Mouse (Mus musculus): Measurements from ENCODE around the gene Tescl. TPM values are rescaled to one million over a fixed set of nuclear protein-coding genes. Genes with fewer than 3 reads are reported as not detected.

Gene Tescl
- total and polyA plus RNA-seq, 3 experiments: not detected

DNA sequence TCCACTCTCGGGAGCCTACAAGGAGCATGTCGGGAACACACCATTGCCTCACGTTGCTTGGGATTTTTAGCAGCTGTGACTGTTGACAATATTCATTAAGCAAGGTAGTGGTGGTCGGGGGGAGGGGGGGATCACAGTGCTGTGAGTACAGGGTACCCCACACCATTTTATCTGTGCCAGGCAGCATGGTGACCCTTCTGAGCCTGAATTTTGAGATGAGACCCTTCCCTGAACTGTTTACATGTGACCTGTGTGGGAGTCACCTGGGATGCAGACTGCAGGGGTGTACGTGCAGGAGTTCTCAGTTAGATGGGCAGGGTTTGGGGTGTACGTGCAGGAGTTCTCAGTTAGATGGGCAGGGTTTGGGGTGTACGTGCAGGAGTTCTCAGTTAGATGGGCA is 37.4 kb downstream of the Tescl start:
- no peaks in the 10 kb centered on the region; a peak in 1 of 4 replicates for H3K36me3 ChIP-seq (ENCODE audit: control insufficient read depth in 1 of 2, insufficient read depth in 2 of 2, low read length in 2 of 2)
- H3K4me1 ChIP-seq (ENCODE audit: control insufficient read depth in 1 of 2, insufficient read depth in 2 of 2, low read length in 2 of 2): no peaks in the 10 kb centered on the region; a peak in 1 of 4 replicates
- H3K9ac ChIP-seq (ENCODE audit: control insufficient read depth, low read depth, low read length, poor library complexity, severe bottlenecking): no peak overlapping the region
- no peak overlapping the region for H3K27ac ChIP-seq (ENCODE audit: control insufficient read depth, low read depth, low read length)
- peaks cover 5% of the 10 kb centered on the region for H3K79me2 ChIP-seq (ENCODE audit: control insufficient read depth, insufficient read depth, low read length, poor library complexity)
- no peaks in the 10 kb centered on the region for H3K9me3 ChIP-seq (replicated peaks; ENCODE audit: insufficient read depth, low read length)
- H3K4me3 ChIP-seq (ENCODE audit: control insufficient read depth in 1 of 2, insufficient read depth in 1 of 2, low read depth in 2 of 2, low read length in 2 of 2): no peak overlapping the region
- TF ChIP-seq ELF1 (IDR thresholded peaks at IDR 0.05; ENCODE audit: low read depth, low read length) (no peak), HCFC1 (IDR thresholded peaks at IDR 0.05; ENCODE audit: low read depth, low read length) (no peak), RAD21 (IDR thresholded peaks at IDR 0.05; ENCODE audit: low read depth, low read length) (no peak), ZMIZ1 (IDR thresholded peaks at IDR 0.05; ENCODE audit: low read depth, low read length) (no peak), TAL1 (IDR thresholded peaks at IDR 0.05; ENCODE audit: low read length) (no peak), EP300 (IDR thresholded peaks at IDR 0.05; ENCODE audit: low read depth in 1 of 2, low read length in 2 of 2) (no peak), GATA1 (IDR thresholded peaks at IDR 0.05; ENCODE audit: low read depth, low read length) (no peak), MEF2A (IDR thresholded peaks at IDR 0.05; ENCODE audit: extremely low read depth, insufficient replicate concordance, low read depth, low read length, poor library complexity, severe bottlenecking) (no peak), MYB (IDR thresholded peaks at IDR 0.05; ENCODE audit: low read depth, low read length) (no peak), ZC3H11A (IDR thresholded peaks at IDR 0.05; ENCODE audit: low read depth, low read length) (no peak)
- DNase-seq (ENCODE audit: low read depth, low spot score): no peak
- no peaks in the 10 kb centered on the region for H3K27me3 ChIP-seq (ENCODE audit: control insufficient read depth in 1 of 2, insufficient read depth in 2 of 2, low read length in 2 of 2)

DNA sequence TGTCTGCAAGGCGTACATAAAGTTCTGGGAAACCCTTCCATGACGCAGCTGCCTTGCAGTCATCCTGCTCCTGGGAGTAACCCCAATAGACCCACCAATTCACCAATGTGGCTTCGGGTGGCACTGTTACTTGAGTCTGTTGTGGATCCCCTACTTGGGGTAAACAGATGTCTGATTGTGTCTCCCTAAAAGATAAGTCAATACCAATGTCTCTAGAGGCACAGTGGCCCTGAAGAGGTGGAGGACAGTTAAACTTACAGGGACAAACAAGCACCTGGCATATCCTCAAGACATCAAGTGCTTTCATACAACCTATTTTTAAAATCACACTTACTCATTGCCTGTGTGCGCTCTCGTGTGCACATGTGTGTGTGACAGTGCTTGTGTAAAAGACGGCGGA is 38.4 kb downstream of the Tescl start:
- Histone ChIP-seq H3K9me3 (replicated peaks; ENCODE audit: insufficient read depth, low read length) (no peaks in the 10 kb centered on the region), H3K79me2 (ENCODE audit: control insufficient read depth, insufficient read depth, low read length, poor library complexity) (peaks cover 4% of the 10 kb centered on the region), H3K9ac (ENCODE audit: control insufficient read depth, low read depth, low read length, poor library complexity, severe bottlenecking) (no peak overlapping the region), H3K4me3 (ENCODE audit: control insufficient read depth in 1 of 2, insufficient read depth in 1 of 2, low read depth in 2 of 2, low read length in 2 of 2) (no peak overlapping the region), H3K27me3 (ENCODE audit: control insufficient read depth in 1 of 2, insufficient read depth in 2 of 2, low read length in 2 of 2) (no peaks in the 10 kb centered on the region), H3K36me3 (ENCODE audit: control insufficient read depth in 1 of 2, insufficient read depth in 2 of 2, low read length in 2 of 2) (no peaks in the 10 kb centered on the region; a peak in 1 of 4 replicates), H3K27ac (ENCODE audit: control insufficient read depth, low read depth, low read length) (no peak overlapping the region), H3K4me1 (ENCODE audit: control insufficient read depth in 1 of 2, insufficient read depth in 2 of 2, low read length in 2 of 2) (no peaks in the 10 kb centered on the region)
- DNase-seq (ENCODE audit: low read depth, low spot score): no peak
- TF ChIP-seq GATA1 (IDR thresholded peaks at IDR 0.05; ENCODE audit: low read depth, low read length) (no peak), POLR2AphosphoS2 (IDR thresholded peaks at IDR 0.05; ENCODE audit: low read length) (no peak), EP300 (IDR thresholded peaks at IDR 0.05; ENCODE audit: low read depth in 1 of 2, low read length in 2 of 2) (no peak), MAFK (IDR thresholded peaks at IDR 0.05; ENCODE audit: borderline replicate concordance, low read depth, low read length) (no peak), BHLHE40 (IDR thresholded peaks at IDR 0.05; ENCODE audit: borderline replicate concordance, low read depth, low read length) (no peak), MAZ (IDR thresholded peaks at IDR 0.05; ENCODE audit: low read depth, low read length) (no peak), ZNF384 (IDR thresholded peaks at IDR 0.05; ENCODE audit: low read depth, low read length) (no peak), CHD2 (IDR thresholded peaks at IDR 0.05; ENCODE audit: low read length) (no peak), RAD21 (IDR thresholded peaks at IDR 0.05; ENCODE audit: low read depth, low read length) (no peak), HCFC1 (IDR thresholded peaks at IDR 0.05; ENCODE audit: low read depth, low read length) (no peak), UBTF (IDR thresholded peaks at IDR 0.05; ENCODE audit: borderline replicate concordance, insufficient read depth, low read depth, low read length) (no peak), MYC (IDR thresholded peaks at IDR 0.05; ENCODE audit: low read depth, low read length) (no peak), CHD1 (IDR thresholded peaks at IDR 0.05; ENCODE audit: low read depth, low read length) (no peak), POLR2AphosphoS5 (IDR thresholded peaks at IDR 0.05; ENCODE audit: borderline replicate concordance, low read depth, low read length) (no peak), SIN3A (IDR thresholded peaks at IDR 0.05; ENCODE audit: low read length) (no peak), ZMIZ1 (IDR thresholded peaks at IDR 0.05; ENCODE audit: low read depth, low read length) (no peak), ZKSCAN1 (IDR thresholded peaks at IDR 0.05; ENCODE audit: low read depth, low read length) (no peak), ELF1 (IDR thresholded peaks at IDR 0.05; ENCODE audit: low read depth, low read length) (no peak), MEF2A (IDR thresholded peaks at IDR 0.05; ENCODE audit: extremely low read depth, insufficient replicate concordance, low read depth, low read length, poor library complexity, severe bottlenecking) (no peak), MAX (IDR thresholded peaks at IDR 0.05; ENCODE audit: low read length) (no peak)

Data from MEL (cell line).